Mouse (Mus musculus) lung, postnatal 0 days (tissue): ENCODE data around the gene Baiap2l1. TPM values are rescaled to one million over a fixed set of nuclear protein-coding genes. Genes with fewer than 3 reads are reported as not detected.

Experiments
- ATAC-seq: fragments of 200-750 bp; cut with Nextera tagmentation; 2 replicates; pipeline ENCODE4 v1.8.0; 2017; ENCODE audit warnings: moderate library complexity
- DNase-seq: peaks from one replicate; pipeline ENCODE4 v3.0.0-alpha.2; 2016; ENCODE audit warnings: low spot score
- H3K27ac ChIP-seq: fragments of 300-500 bp; sonication (generic); 2 replicates; pipeline ENCODE4 v1.5.1; 2014; ENCODE audit warnings: antibody characterized with exemption, mild to moderate bottlenecking, low read length, mixed read lengths
- H3K27me3 ChIP-seq: fragments of 300-500 bp; sonication (generic); replicated peaks from 2 replicates; pipeline ENCODE4 v1.6.1; 2014; ENCODE audit warnings: low read length, mixed read lengths; ENCODE audit not compliant: insufficient read depth
- H3K36me3 ChIP-seq: fragments of 300-500 bp; sonication (generic); 2 replicates; pipeline ENCODE4 v1.6.1; 2014; ENCODE audit warnings: low read length, mixed read lengths; ENCODE audit not compliant: insufficient read depth
- H3K4me1 ChIP-seq: fragments of 300-500 bp; sonication (generic); 2 replicates; pipeline ENCODE4 v1.6.1; 2014; ENCODE audit warnings: antibody characterized with exemption, low read depth, low read length, mixed read lengths; ENCODE audit not compliant: insufficient read depth
- H3K4me2 ChIP-seq: fragments of 300-500 bp; sonication (generic); replicated peaks from 2 replicates; pipeline ENCODE4 v1.6.1; 2014; ENCODE audit warnings: low read depth, mild to moderate bottlenecking, low read length, moderate library complexity, mixed read lengths
- H3K4me3 ChIP-seq: fragments of 300-500 bp; sonication (generic); 2 replicates; pipeline ENCODE4 v1.5.1; 2014; ENCODE audit warnings: low read depth, low read length
- H3K9ac ChIP-seq: fragments of 300-500 bp; sonication (generic); replicated peaks from 2 replicates; pipeline ENCODE4 v1.6.1; 2014; ENCODE audit warnings: low read depth, mild to moderate bottlenecking
- H3K9me3 ChIP-seq: fragments of 300-500 bp; sonication (generic); 2 replicates; pipeline ENCODE4 v1.6.1; 2016; ENCODE audit warnings: low read length, mixed read lengths
- CTCF ChIP-seq: IDR thresholded peaks from 2 replicates; pipeline ENCODE4 v1.5.1; 2016; ENCODE audit warnings: antibody characterized with exemption, mild to moderate bottlenecking
- EP300 ChIP-seq: IDR thresholded peaks from 2 replicates; pipeline ENCODE4 v1.6.1; 2016; ENCODE audit warnings: antibody characterized with exemption, mild to moderate bottlenecking, control low read depth
- WGBS: fragments of 180-500 bp; shearing (Covaris S2); extraction: QIAGEN DNeasy Blood & Tissue Kit; methylation state at CpG from one replicate; pipeline ENCODE4 v1.1.7; 2014; 5-methylcytosine and 5-hydroxymethylcytosine counted together
- polyA plus RNA-seq: library from polyadenylated mRNA; unstranded; fragments of >200 nt; fragmentation: Nextera tagmentation; extraction: Ambion mirVana; gene quantifications from 2 replicates; pipeline ENCODE4 v1.2.1, GENCODE M21; 2015

The Baiap2l1 gene
- polyA plus RNA-seq, result 18.3 and 21.5 TPM in 2 replicates

- DNase-seq (peak; percentile 99), ATAC-seq (peak; percentile 96)
- H3K27me3 ChIP-seq, result 0 out of 2 replicates have a peak, but pooled peaks cover 3% of the 10 kb centered on the region
- H3K27ac ChIP-seq, result peak within 1 kb of the TSS; percentile 91
- H3K36me3 ChIP-seq, result no peaks in the 10 kb centered on the region
- TF ChIP-seq EP300, result no peak
- TF ChIP-seq CTCF, result peak; percentile 44
- peak within 1 kb of the TSS; percentile 77 for H3K4me2 ChIP-seq
- H3K4me3 ChIP-seq, result peak within 1 kb of the TSS; percentile 60
- no peaks in the 10 kb centered on the region for H3K9me3 ChIP-seq
- no peaks in the 10 kb centered on the region for H3K4me1 ChIP-seq
- peak within 1 kb of the TSS; percentile 72 for H3K9ac ChIP-seq
- WGBS, result 1% methylated on average over 56 of the region's 60 CpGs
Measured at GRCm38 (mm10) chr5:144357881-144358591, at the start of gene Baiap2l1. Gene Baiap2l1, minus strand, starts transcription at chr5:144358112.

DNA sequence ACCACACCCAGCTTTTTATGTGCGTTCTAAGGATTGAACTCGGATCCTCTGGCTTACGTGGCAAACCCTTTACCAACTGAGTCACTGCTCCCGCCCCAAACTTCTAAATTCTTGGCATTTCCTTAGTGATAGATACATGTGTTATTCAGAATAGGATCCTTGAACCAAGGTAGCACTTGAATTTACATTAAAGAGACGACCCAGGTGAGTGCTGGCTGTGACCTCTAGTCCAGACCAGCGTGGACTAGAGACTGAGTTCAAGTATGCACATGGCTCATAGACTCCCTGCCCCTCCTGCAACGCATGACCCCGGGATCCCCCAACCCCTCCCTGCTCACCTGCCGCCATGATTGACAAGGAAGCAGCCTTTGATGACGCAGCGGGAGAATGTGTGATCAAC, 48.3 kb upstream of the Baiap2l1 start:
- no peaks in the 10 kb centered on the region for H3K36me3 ChIP-seq
- no peak overlapping the region for H3K4me3 ChIP-seq
- no peaks in the 10 kb centered on the region for H3K4me1 ChIP-seq
- no peaks in the 10 kb centered on the region for H3K27me3 ChIP-seq
- no peak overlapping the region for H3K27ac ChIP-seq
- no peak overlapping the region for H3K9ac ChIP-seq
- DNase-seq, result no peak
- 80% methylated on average over 11 of the region's 11 CpGs for WGBS
- no peaks in the 10 kb centered on the region for H3K9me3 ChIP-seq
- no peak for ATAC-seq
- no peak overlapping the region for H3K4me2 ChIP-seq
- no peak for TF ChIP-seq CTCF
- TF ChIP-seq EP300, result no peak

GRCm38 (mm10) chr5:144400821-144401220, 42.9 kb upstream of the Baiap2l1 start:
- Histone ChIP-seq H3K36me3 (no peaks in the 10 kb centered on the region), H3K27ac (no peak overlapping the region), H3K9me3 (no peaks in the 10 kb centered on the region), H3K9ac (no peak overlapping the region), H3K27me3 (no peaks in the 10 kb centered on the region), H3K4me1 (no peaks in the 10 kb centered on the region), H3K4me3 (no peak overlapping the region), H3K4me2 (no peak overlapping the region)
- TF ChIP-seq CTCF, result no peak
- 88% methylated on average over 5 of the region's 5 CpGs for WGBS
- no peak for DNase-seq
- ATAC-seq, result no peak

DNA sequence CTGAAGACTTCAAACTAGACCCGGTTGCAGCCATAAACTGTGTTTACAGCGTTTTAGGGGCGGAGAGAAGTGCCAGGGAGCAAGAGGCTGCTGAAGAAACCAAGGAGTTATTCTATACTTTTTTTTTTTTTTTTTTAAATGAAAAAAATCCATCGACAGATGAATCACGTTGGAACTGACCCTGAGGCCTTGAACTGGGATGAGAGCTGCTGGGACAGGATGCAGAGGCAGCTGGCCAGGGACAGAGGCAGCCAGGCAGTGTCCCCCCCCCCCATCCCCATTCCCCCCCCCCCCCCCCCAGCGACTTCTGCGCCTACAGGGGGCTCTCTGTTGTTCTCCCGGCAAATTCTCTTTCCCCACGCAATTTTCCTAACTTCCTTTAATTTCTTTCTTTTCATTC, 39.7 kb upstream of the Baiap2l1 start:
- no peaks in the 10 kb centered on the region for H3K4me1 ChIP-seq
- no peaks in the 10 kb centered on the region for H3K27me3 ChIP-seq
- no peak overlapping the region for H3K9ac ChIP-seq
- no peak overlapping the region for H3K4me3 ChIP-seq
- H3K4me2 ChIP-seq, result no peak overlapping the region
- WGBS, result 14% methylated on average over 5 of the region's 9 CpGs
- DNase-seq (no peak), ATAC-seq (no peak)
- H3K36me3 ChIP-seq, result no peaks in the 10 kb centered on the region
- no peaks in the 10 kb centered on the region for H3K9me3 ChIP-seq
- H3K27ac ChIP-seq, result no peak overlapping the region
- TF ChIP-seq EP300, result no peak
- TF ChIP-seq CTCF, result no peak

GRCm38 (mm10) chr5:144394142-144394541, 36.2 kb upstream of the Baiap2l1 start:
- Histone ChIP-seq H3K9me3 (no peaks in the 10 kb centered on the region), H3K36me3 (no peaks in the 10 kb centered on the region), H3K9ac (no peak overlapping the region), H3K27ac (no peak overlapping the region), H3K4me2 (no peak overlapping the region), H3K4me3 (no peak overlapping the region), H3K27me3 (no peaks in the 10 kb centered on the region), H3K4me1 (no peaks in the 10 kb centered on the region; the same call in 1 of the 2 replicates)
- DNase-seq (no peak), ATAC-seq (no peak)
- WGBS, result 92% methylated on average over 2 of the region's 2 CpGs
- no peak for TF ChIP-seq CTCF
- TF ChIP-seq EP300, result no peak

DNA sequence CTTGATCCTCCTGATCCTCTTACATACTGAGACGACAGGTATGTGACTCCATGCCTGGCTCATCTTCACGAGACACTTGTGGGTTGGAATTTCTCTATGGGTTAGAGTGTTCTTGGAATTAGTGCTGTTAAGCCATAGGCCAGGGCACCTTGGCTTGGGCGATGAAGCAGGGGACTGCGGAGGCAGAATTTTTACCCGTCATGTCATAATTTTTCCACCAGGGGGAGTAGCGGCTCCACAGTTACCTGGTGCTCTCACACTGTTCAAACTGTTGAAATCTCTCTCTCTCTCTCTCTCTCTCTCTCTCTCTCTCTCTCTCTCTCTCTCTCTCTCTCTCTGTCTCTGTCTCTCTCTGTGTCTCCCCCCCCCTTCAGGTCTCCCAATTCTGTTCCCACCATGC, 29.9 kb upstream of the Baiap2l1 start:
- Histone ChIP-seq H3K9me3 (no peaks in the 10 kb centered on the region), H3K27ac (no peak overlapping the region), H3K4me3 (no peak overlapping the region), H3K4me2 (no peak overlapping the region), H3K27me3 (no peaks in the 10 kb centered on the region), H3K4me1 (no peaks in the 10 kb centered on the region; the same call in 1 of the 2 replicates), H3K36me3 (no peaks in the 10 kb centered on the region), H3K9ac (no peak overlapping the region)
- DNase-seq (peak; percentile 46), ATAC-seq (0 out of 2 replicates have a peak, but pooled peaks have one; percentile 33)
- TF ChIP-seq EP300 (no peak), CTCF (peak; percentile 75)
- 11% methylated on average over 6 of the region's 6 CpGs for WGBS
